Mouse (Mus musculus) left cerebral cortex, postnatal 36 days (tissue): ENCODE data around the gene Nfe2. TPM values are rescaled to one million over a fixed set of nuclear protein-coding genes. Genes with fewer than 3 reads are reported as not detected.
A peak's percentile ranks its signal among the peaks of the same experiment; 100 is the strongest.
"Not testable (repeated sequence)": the region's sequence is repeated elsewhere in the genome, so short reads cannot be mapped to it uniquely, and the experiment has no call there.

ENCODE experiments used
- DNase-seq, 2 experiments: peaks; one replicate each; pipeline ENCODE4 v3.0.0; 2021 to 2022; ENCODE audit warnings: low spot score in 2 of 2, mixed read lengths in 1 of 2
- intact Hi-C: fragments of 180-260 bp; cut with DNase I; formaldehyde crosslinking; loops from one replicate; pipeline ENCODE4 v1.15.1; 2025
- total RNA-seq, 2 experiments: library from RNA; stranded (reverse); gene quantifications; 2 replicates each; pipeline ENCODE4 v1.2.3; 2021

Nfe2 gene
- total RNA-seq, 2 experiments from 2014 or later = not detected

- intact Hi-C loops = no loop called here
- DNase-seq = no peak
These were observed 1.8 kb downstream of the Nfe2 start for GRCm38 (mm10) chr15:103256210-103256986.

GRCm38 (mm10) chr15:103255169-103255568 is 3.0 kb downstream of the Nfe2 start:
- DNase-seq = no peak
- intact Hi-C loops = no loop called here

- intact Hi-C loops = no loop called here
These were observed 4.9 kb downstream of the Nfe2 start for GRCm38 (mm10) chr15:103253352-103253751.

GRCm38 (mm10) chr15:103252660-103253059 is 5.5 kb downstream of the Nfe2 start:
- intact Hi-C loops = no loop called here
- no peak for DNase-seq

More at GRCm38 (mm10) chr15:103253352-103253751, 4.9 kb downstream of the Nfe2 start:
- DNase-seq = no peak

- intact Hi-C loops = no loop called here
- no peak for DNase-seq
These were observed 6.6 kb downstream of the Nfe2 start for GRCm38 (mm10) chr15:103251595-103251994.

- intact Hi-C loops = no loop called here
- peak in 1 of 2 experiments; percentile 39 for DNase-seq
These were observed 7.9 kb downstream of the Nfe2 start for GRCm38 (mm10) chr15:103250195-103250740.

GRCm38 (mm10) chr15:103249511-103249910 is 8.7 kb downstream of the Nfe2 start:
- not testable (repeated sequence) for DNase-seq
- intact Hi-C loops = loop anchor here (2.0 kb wide), 1 partner anchor 57 kb away; no protein-coding TSS in a partner anchor

- DNase-seq = no peak
- intact Hi-C loops = loop anchor here (2.0 kb wide), 1 partner anchor 58 kb away; no protein-coding TSS in a partner anchor
These were observed 9.5 kb downstream of the Nfe2 start for GRCm38 (mm10) chr15:103248401-103249313.

GRCm38 (mm10) chr15:103247782-103248400 is 10.3 kb downstream of the Nfe2 start:
- no peak for DNase-seq
- intact Hi-C loops = loop anchor here (2.0 kb wide), 1 partner anchor 59 kb away; no protein-coding TSS in a partner anchor

- intact Hi-C loops = no loop called here
- no peak for DNase-seq
These were observed 11.0 kb downstream of the Nfe2 start for GRCm38 (mm10) chr15:103247078-103247781.

GRCm38 (mm10) chr15:103245616-103246015 is 12.6 kb downstream of the Nfe2 start:
- intact Hi-C loops = no loop called here

GRCm38 (mm10) chr15:103242885-103243284 is 15.3 kb downstream of the Nfe2 start:
- intact Hi-C loops = loop anchor here (5.0 kb wide), 1 partner anchor 41 kb away; no protein-coding TSS in a partner anchor
- no peak for DNase-seq

More at GRCm38 (mm10) chr15:103245616-103246015, 12.6 kb downstream of the Nfe2 start:
- no peak for DNase-seq

GRCm38 (mm10) chr15:103241071-103242018 is 16.9 kb downstream of the Nfe2 start:
- DNase-seq = not testable (repeated sequence)
- intact Hi-C loops = loop anchor here (2.0 to 5.0 kb wide), 2 partner anchors 31 to 39 kb away; partner anchors contain the start of gene Copz1

GRCm38 (mm10) chr15:103240160-103241028 is 17.8 kb downstream of the Nfe2 start, which contains the start of gene Hnrnpa1:
Hnrnpa1 (plus strand) TSS chr15:103240432.
- intact Hi-C loops = loop anchor here (2.0 to 5.0 kb wide), 2 partner anchors 32 to 38 kb away; partner anchors contain the start of gene Copz1

GRCm38 (mm10) chr15:103239685-103240159 is 18.5 kb downstream of the Nfe2 start, which contains the start of gene Cbx5:
Cbx5 (minus strand) TSS chr15:103239816.
- DNase-seq = peak; percentile 99
- intact Hi-C loops = loop anchor here (2.0 to 5.0 kb wide), 2 partner anchors 33 to 37 kb away; partner anchors contain the start of gene Copz1

More at GRCm38 (mm10) chr15:103240160-103241028, 17.8 kb downstream of the Nfe2 start, which contains the start of gene Hnrnpa1:
- DNase-seq = peak; percentile 91 to 93

- intact Hi-C loops = no loop called here
- peak; percentile 91 for DNase-seq
These were observed 19.0 kb downstream of the Nfe2 start for GRCm38 (mm10) chr15:103239130-103239684.
